Mouse (Mus musculus) NIH3T3 (cell line): ENCODE data around the gene Nf1.
A peak's percentile ranks its signal among the peaks of the same experiment; 100 is the strongest.

ENCODE experiments used
- DNase-seq: peaks from one replicate; pipeline ENCODE4 v3.0.0-alpha.2; 2012; ENCODE audit warnings: low read depth

Nf1 gene

GRCm38 (mm10) chr11:79590664-79591590 is 251.4 kb downstream of the Nf1 start, which contains the start of gene Rab11fip4:
Rab11fip4 (plus strand) TSS chr11:79591212.
- no peak for DNase-seq

GRCm38 (mm10) chr11:79591591-79591975 is 252.1 kb downstream of the Nf1 start:
- no peak for DNase-seq

DNA sequence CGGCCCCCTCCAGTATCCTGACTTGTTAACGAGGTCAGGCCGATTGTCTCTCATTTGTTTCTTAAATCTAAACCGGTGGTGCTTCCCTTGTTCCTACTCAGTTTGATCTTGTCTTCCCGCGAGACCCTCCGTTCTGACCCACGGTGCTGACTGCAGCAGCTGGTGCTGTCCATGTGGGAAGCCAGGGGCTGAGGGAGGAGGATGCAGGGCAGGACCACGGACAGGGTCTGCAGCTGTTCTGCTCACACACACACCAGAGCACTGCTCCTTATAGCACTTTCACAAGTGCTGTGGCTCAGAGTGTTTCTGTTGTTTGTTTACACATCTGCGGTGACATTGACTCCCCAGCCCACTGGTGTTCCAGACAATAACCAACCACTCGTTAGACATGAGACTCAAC is 254.0 kb downstream of the Nf1 start:
- peak; percentile 74 for DNase-seq

DNA sequence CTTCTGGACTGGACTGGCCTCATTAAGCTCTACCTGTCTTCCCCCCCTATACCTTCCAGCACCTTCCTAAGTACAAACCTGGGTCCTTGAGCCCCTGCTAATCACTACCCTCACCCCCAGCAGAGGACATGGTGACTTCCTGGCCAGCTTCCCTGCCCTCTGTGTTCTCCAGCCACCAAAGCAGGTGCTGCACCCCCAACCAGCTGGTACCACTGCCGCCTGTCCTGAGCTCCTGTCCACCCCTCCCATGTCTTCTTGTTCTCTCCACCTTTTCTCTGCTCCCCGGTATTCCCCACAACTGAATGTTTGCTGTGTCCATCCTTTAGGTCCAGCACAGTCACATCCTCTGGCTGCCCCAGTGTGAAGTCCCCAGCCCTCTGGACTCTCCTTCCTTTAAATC is 271.0 kb downstream of the Nf1 start:
- no peak for DNase-seq

DNA sequence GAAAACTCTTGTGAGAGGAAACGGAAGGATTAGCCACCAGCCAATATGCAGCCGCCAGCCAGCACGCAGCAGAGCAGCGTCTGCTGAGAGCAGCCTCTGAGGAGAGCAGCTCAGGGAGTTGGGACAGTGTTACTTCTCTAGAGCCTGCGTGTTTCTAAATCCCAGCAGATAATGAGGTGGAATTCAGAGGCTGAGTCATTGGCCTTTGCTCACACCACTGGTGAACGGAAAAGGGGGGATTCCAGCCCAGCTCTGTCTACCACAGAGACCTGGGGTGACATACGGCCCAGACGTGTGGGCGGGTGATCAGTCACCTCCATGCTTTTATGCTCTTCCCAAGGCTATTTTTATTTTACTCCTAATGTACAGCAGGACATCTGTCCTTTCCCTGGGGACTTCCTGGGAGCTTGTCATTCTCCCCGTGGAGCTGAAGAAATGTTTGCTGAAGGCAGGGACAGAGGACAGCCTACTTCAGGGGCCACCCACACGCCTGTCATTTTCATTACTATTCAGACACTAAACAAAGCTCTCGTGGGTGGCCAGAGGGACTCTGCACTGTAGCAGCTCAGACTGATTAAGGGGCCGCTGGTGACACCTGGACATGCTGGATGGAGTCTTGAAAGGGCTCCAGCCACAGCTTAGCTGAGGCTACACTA is 271.6 kb downstream of the Nf1 start:
- DNase-seq, result peak; percentile 60

- DNase-seq, result no peak
Measured at GRCm38 (mm10) chr11:79612046-79612600, 272.6 kb downstream of the Nf1 start.

GRCm38 (mm10) chr11:79613084-79613483 is 273.6 kb downstream of the Nf1 start:
- DNase-seq, result no peak

GRCm38 (mm10) chr11:79613711-79614110 is 274.2 kb downstream of the Nf1 start:
- DNase-seq, result no peak

DNA sequence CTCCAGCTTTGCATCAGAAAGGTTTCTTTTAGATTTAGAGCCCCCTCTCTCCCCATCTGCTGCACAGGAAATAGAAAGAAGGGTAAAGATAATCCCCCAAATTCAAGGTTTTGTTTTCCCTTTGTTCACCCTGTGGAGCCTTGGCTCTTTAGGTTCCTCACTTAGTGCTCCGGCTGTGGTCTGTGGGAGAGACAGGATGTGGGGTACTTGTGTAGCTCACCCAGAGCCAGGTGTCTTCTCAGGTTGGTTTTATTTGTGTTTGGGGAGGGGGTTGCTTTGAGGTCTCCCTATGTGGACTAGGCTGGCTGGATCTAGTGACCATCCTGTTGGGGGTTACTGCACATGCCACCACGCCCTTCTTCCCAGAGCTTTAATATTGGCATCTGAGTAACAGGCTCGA is 275.4 kb downstream of the Nf1 start:
- no peak for DNase-seq

GRCm38 (mm10) chr11:79615871-79616270 is 276.4 kb downstream of the Nf1 start:
- peak; percentile 9 for DNase-seq

GRCm38 (mm10) chr11:79617991-79618390 is 278.5 kb downstream of the Nf1 start:
- DNase-seq, result no peak

DNA sequence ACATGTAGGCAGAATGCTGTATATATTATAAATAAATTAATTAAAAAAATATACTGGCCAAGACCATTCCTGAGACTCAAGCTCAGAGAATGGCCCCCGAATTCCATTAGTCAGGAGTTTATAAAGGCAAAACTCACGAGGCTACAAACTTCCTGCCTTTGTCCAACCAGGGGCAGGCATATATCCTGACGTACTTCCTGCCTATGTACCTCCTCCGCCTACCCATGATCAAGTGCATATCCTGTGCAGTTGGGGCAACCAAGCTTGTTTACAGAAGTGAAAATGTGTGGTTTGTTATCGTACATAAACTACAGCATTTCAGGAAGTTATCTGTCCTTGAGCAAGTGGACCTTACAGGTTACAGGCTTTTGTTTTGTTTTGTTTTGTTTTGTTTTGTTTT is 283.5 kb downstream of the Nf1 start:
- no peak for DNase-seq

DNA sequence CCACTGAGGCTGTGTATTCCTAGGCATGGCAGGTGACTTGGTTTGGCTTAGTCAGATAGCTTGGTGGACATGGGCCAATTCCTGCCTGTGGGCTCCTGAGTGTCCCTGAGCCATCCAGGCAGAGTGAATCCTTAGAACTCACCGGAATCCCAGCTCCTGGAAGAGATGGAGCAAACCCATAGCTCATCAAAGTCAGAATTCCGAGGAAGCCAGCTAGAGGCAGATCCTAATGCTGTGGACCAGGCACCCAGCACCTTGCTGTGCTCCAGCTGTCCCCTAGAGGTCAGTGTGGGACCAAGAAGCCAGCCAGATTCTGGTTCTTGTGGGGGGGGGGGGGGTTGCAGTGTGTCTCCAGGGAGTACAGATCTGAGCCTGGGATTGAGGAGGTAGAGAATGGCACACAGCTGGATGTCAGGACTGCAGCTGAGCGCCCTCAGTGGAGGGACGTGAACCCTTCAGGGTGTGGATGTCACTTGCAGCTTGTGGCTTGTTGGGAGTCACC is 285.4 kb downstream of the Nf1 start:
- DNase-seq, result peak; percentile 81

DNA sequence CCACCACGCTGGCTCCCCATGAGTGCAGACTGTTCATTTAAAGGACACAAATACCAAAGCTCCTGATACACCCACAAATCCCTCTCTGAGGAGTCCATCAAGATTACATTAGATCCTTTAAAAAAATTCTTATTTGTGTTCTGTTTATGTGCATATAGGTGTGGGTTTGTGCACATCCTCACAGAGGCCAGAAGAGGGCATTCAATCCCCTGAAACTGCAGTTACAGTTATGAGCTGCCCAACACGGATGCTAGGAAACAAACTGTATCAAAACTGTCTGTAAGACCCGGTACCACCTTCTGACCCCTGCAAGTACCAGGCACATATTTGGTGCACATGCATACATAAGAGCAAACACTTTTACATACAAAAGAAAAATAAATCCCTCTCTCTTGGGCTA is 289.2 kb downstream of the Nf1 start:
- peak; percentile 37 for DNase-seq

DNA sequence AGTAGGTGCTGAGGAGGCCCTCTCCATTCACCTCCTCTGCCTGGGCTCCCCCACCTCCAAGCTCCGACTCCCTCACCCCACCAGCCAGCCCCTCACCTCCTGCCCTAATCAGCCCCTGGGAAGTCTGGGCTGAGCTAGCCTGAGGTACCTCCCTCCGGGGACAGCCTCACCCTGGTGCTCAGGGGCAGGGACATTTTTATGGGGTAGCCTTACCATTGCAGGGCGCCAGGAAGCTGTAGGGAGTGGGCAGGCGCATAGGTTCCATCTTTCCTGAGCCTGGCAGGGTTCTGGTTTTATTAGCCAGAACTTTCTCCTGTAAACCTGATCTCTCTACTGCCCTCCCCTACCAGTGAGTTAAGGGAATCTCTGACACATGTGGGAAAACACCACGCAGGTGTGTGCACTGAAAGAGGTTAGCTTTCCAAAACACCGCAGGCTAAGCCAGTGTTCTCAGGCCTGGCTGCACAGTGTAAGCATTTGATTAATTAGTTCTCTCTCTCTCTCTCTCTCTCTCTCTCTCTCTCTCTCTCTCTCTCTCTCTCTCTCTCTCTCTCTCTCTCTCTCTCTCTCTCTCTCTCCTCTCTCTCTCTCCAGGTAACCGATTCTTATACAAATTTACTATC is 290.4 kb downstream of the Nf1 start:
- no peak for DNase-seq

DNA sequence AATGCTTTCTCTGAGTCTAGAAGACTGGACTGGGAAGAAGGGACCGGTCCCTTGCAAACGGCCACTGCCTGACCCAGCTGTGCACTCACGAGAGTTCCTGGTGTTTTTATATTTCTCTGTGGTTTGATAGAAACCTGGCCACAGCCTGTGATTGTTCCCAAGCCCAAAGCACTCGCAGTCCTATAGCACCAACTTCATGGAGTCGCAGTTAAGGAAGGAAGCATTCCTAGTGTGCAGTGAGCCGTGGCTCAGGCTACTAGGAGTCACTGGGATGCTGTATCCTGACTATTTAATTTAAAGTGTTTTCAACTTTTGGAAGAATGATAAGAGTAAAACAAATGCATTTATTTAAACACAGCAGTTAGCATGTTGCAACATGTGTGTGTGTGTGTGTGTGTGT is 291.0 kb downstream of the Nf1 start:
- DNase-seq, result no peak
